Mouse (Mus musculus): ENCODE data around the gene Srsf1.

GRCm38 (mm10) chr11:88083699-88084098 lies 36.5 kb downstream of the Srsf1 start:
- no peak for TF ChIP-seq CTCF (IDR thresholded peaks at IDR 0.05; ENCODE audit: control insufficient read depth, insufficient read depth, insufficient read length)
- no peak for TF ChIP-seq CEBPB (IDR thresholded peaks at IDR 0.05; ENCODE audit: low read depth)
- TF ChIP-seq USF1 (IDR thresholded peaks at IDR 0.05; ENCODE audit: low read depth) = no peak
- TF ChIP-seq FOSL1 (IDR thresholded peaks at IDR 0.05; ENCODE audit: insufficient read depth, low read length, poor library complexity, severe bottlenecking) = no peak
- TF ChIP-seq MAX (IDR thresholded peaks at IDR 0.05) = no peak
- no peak for TF ChIP-seq MYOD1 (IDR thresholded peaks at IDR 0.05; ENCODE audit: control insufficient read depth, insufficient read length, low read depth)

All from C2C12 (cell line).